Mouse (Mus musculus) right cerebral cortex, postnatal 36 days (tissue): ENCODE measurements around the gene Spata2.

Experiments
- DNase-seq, 2 experiments: peaks; one replicate each; pipeline ENCODE4 v3.0.0; 2022; ENCODE audit warnings: low spot score in 2 of 2, mixed read lengths in 1 of 2

Spata2 gene

GRCm38 (mm10) chr2:167449331-167450275 lies 43.1 kb downstream of the Spata2 start:
- no peak for DNase-seq

DNA sequence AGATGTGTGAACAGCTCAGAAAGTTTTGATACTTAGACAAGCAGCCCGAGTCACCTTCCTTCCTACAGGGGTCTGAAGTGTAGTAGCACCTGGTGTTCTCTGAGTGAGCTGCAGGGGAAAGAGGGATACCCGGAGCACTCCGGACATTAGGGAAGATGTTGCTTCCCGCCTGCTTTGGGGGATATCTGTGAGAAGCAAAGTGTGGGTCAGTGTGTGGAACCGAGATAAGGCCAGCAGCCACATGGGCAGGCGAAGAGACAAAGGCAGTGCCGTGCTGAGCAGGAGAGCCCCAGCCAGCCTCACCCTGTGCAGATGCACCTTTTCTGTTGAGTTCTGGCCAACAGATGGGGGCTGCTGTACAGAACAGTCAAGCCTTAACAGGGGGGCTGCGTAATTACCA lies 45.1 kb downstream of the Spata2 start:
- no peak for DNase-seq

DNA sequence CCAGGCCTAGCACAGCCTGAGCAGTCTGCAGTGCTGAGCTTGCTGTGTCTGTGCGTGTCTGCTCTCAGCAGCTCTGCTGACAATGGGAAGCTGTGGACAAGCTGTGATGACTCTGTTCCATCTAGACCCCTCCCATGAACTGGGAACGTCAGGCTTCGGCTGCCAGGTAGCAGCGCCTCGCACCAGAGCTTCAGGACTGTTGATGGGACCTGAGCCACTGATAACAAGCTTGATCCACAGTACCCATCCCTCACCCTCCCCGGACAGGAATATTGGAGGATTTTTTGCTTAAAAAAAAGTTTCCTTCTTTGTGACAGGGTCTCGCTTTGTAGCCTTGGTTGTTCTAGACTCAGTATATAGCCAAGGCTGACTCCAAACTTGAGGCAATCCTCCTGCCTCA lies 45.5 kb downstream of the Spata2 start:
- DNase-seq = no peak

DNA sequence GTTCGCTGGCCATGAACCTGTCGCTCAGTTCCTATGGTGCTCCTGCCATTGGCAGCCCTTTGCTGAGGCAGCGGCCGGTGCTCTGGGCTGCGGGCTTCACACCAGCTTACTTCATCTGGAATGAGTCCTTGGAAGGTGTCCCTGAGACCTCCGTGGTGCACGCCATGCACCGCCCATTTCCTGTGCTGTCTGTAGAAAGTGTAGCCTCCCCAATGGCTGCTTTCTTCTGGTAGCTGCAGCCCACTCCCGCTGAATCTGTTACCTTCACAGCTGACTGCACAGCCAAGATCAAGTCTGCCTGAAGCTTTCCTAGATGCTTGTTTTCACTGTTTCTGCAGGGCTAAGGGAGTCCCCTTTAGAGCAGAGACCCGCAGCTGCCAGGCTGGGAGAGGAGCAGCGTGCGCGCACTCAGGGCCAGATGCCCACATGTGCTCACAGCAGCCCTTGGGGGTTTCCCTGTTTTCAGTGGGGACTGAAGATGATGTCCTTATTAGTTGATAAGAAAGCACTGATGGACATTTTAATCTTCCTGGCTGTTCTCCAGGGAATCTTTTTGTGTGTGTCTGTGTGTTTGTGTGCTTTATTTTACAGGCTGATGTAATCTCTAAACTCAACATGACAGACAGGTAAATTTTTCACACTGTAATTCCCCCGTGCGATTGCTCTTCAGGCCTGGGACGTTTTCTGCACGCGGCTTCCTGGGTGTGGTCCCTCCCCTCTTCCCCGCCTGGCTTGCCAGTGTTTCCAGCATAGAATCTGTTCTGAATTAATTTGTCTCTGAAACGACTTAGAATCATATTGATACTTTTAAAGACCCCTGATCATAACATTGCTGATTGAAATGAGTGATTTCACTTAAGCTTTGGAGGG lies 46.5 kb downstream of the Spata2 start:
- DNase-seq = no peak

DNA sequence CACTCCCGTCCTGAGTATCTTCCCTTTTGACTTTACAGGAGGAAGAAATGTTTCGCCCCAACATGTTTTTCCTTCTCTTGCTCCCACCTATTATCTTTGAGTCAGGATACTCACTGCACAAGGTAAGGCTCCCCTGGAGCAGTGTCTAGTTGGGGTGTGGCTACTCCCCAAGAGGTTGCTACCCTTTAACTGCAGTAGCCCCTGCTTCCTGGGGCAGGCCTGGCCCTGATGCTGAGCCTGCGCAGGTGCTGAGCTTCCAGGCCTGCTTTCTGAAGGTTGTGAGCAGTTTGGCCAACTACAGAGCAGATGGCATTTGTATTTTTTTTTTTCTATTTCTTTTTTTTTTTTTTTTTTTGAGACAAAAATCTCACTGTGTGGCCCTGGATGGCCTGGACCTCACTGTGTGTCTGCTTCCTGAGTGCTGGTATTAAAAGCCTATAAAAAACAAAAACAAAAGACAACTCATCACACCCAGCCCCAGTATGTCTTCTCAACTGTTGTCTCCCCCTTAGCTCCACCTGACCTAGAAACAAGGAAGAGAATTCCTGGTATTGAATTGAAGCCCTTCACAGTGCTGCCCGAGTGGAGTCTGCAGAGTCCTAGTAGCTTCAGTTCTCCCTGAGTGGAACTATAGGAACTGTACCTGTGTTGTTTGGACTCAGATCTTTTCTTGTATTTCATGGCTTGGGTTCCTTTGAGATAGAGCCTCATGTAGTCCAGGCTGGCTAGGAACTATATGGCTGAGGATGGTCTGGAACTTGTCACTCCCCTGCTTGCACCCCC lies 49.1 kb downstream of the Spata2 start:
- no peak for DNase-seq

DNA sequence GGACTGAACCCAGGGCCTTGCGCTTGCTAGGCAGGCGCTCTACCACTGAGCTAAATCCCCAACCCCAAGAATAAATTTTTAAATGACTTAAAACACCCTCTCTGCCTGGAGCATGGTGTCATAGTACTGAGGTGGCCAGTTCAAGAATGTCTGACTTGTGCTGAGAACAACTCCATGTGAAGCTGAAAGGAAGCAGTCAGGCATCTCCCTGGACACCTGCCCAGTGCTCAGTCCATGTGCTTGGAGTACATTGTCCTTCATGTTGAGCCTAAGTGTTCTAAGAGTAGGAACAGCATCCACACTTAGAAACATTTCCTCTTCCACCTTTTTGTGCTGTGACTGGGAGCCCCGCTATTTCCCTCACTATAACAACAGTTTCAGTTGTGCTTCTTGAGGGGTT lies 53.3 kb downstream of the Spata2 start:
- no peak for DNase-seq

- DNase-seq = peak; percentile 21 to 29
Observed at GRCm38 (mm10) chr2:167436371-167436770, 56.3 kb downstream of the Spata2 start.

- no peak for DNase-seq
Observed at GRCm38 (mm10) chr2:167435631-167436030, 57.1 kb downstream of the Spata2 start.

- no peak for DNase-seq
Observed at GRCm38 (mm10) chr2:167434570-167434969, 58.1 kb downstream of the Spata2 start.

DNA sequence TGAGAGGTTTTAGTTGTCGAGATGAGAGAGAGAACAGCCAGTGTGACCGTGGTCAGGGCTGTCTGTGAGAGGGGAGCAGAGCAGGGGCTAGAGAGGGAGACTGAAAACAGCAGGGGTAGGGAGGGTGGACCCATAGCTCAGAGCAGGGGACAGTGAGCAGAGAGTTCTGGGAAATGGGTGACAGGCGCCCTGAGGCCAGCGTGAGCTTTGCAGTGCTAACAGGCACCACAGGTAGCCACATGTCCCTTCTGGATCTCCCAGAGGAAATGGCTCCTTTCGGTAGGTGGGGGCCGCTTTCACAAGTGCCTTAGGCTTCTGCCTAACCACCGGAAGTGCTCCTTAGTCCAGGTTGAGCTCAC lies 61.3 kb downstream of the Spata2 start:
- DNase-seq = no peak
